Mouse (Mus musculus): ENCODE data around the gene Myom1. TPM values are rescaled to one million over a fixed set of nuclear protein-coding genes. Genes with fewer than 3 reads are reported as not detected.

The Myom1 gene
- polyA plus RNA-seq, 1 experiment from 2014 or later, result 5.7 TPM

- Histone ChIP-seq H3K4me3 (ENCODE audit: low read depth, low read length) (no peak overlapping the region), H3K27ac (ENCODE audit: low read depth) (no peak overlapping the region), H3K36me3 (ENCODE audit: insufficient read depth) (no peaks in the 10 kb centered on the region), H3K9me3 (ENCODE audit: low read depth, low read length) (no peaks in the 10 kb centered on the region), H3K4me2 (no peak overlapping the region), H3K9ac (no peak overlapping the region), H3K4me1 (ENCODE audit: insufficient read depth) (no peaks in the 10 kb centered on the region), H3K27me3 (ENCODE audit: insufficient read depth, low read length) (no peaks in the 10 kb centered on the region)
- 92% methylated on average over 1 of the region's 1 CpGs for WGBS
- DNase-seq, result no peak
- no peak for TF ChIP-seq CTCF (IDR thresholded peaks at IDR 0.05; ENCODE audit: low read depth)
- no peak for ATAC-seq (ENCODE audit: insufficient read depth)
These were observed 143.0 kb downstream of the Myom1 start for GRCm38 (mm10) chr17:71145248-71145961.

GRCm38 (mm10) chr17:71153356-71153755, 150.9 kb downstream of the Myom1 start:
- TF ChIP-seq CTCF (IDR thresholded peaks at IDR 0.05; ENCODE audit: low read depth), result no peak
- no peak for DNase-seq

GRCm38 (mm10) chr17:71155271-71155670, 152.8 kb downstream of the Myom1 start:
- no peaks in the 10 kb centered on the region for H3K36me3 ChIP-seq (ENCODE audit: insufficient read depth)
- H3K4me2 ChIP-seq, result no peak overlapping the region
- H3K9ac ChIP-seq, result no peak overlapping the region
- no peaks in the 10 kb centered on the region for H3K9me3 ChIP-seq (ENCODE audit: low read depth, low read length)
- 50% methylated on average over 1 of the region's 1 CpGs for WGBS
- H3K4me1 ChIP-seq (ENCODE audit: insufficient read depth), result 0 out of 2 replicates have a peak, but pooled peaks cover 5% of the 10 kb centered on the region
- DNase-seq (no peak), ATAC-seq (ENCODE audit: insufficient read depth) (no peak)
- no peak for TF ChIP-seq CTCF (IDR thresholded peaks at IDR 0.05; ENCODE audit: low read depth)
- H3K27me3 ChIP-seq (ENCODE audit: insufficient read depth, low read length), result no peaks in the 10 kb centered on the region
- H3K4me3 ChIP-seq (ENCODE audit: low read depth, low read length), result no peak overlapping the region
- no peak overlapping the region for H3K27ac ChIP-seq (ENCODE audit: low read depth)

More at GRCm38 (mm10) chr17:71153356-71153755, 150.9 kb downstream of the Myom1 start:
- Histone ChIP-seq H3K9ac (no peak overlapping the region), H3K4me3 (ENCODE audit: low read depth, low read length) (no peak overlapping the region), H3K9me3 (ENCODE audit: low read depth, low read length) (no peaks in the 10 kb centered on the region), H3K27me3 (ENCODE audit: insufficient read depth, low read length) (no peaks in the 10 kb centered on the region), H3K27ac (ENCODE audit: low read depth) (peak overlapping the region; percentile 63; the same call in 1 of the 2 replicates), H3K4me2 (no peak overlapping the region), H3K36me3 (ENCODE audit: insufficient read depth) (no peaks in the 10 kb centered on the region), H3K4me1 (ENCODE audit: insufficient read depth) (0 out of 2 replicates have a peak, but pooled peaks cover 5% of the 10 kb centered on the region)
- 26% methylated on average over 4 of the region's 4 CpGs for WGBS
- peak; percentile 47; the same call in 1 of the 2 replicates for ATAC-seq (ENCODE audit: insufficient read depth)

GRCm38 (mm10) chr17:71159152-71159567, 156.7 kb downstream of the Myom1 start:
- no peaks in the 10 kb centered on the region for H3K36me3 ChIP-seq (ENCODE audit: insufficient read depth)
- WGBS, result 13% methylated on average over 4 of the region's 4 CpGs
- no peak overlapping the region for H3K9ac ChIP-seq
- ATAC-seq (ENCODE audit: insufficient read depth), result peak; percentile 95
- H3K9me3 ChIP-seq (ENCODE audit: low read depth, low read length), result no peaks in the 10 kb centered on the region
- no peak overlapping the region for H3K4me3 ChIP-seq (ENCODE audit: low read depth, low read length)
- H3K27ac ChIP-seq (ENCODE audit: low read depth), result peak overlapping the region; percentile 85
- H3K4me1 ChIP-seq (ENCODE audit: insufficient read depth), result 0 out of 2 replicates have a peak, but pooled peaks cover 8% of the 10 kb centered on the region
- peak; percentile 84 for DNase-seq
- H3K4me2 ChIP-seq, result no peak overlapping the region
- no peaks in the 10 kb centered on the region for H3K27me3 ChIP-seq (ENCODE audit: insufficient read depth, low read length)
- TF ChIP-seq CTCF (IDR thresholded peaks at IDR 0.05; ENCODE audit: low read depth), result no peak

- H3K4me1 ChIP-seq (ENCODE audit: insufficient read depth), result 0 out of 2 replicates have a peak, but pooled peaks cover 6% of the 10 kb centered on the region
- H3K27me3 ChIP-seq (ENCODE audit: insufficient read depth, low read length), result no peaks in the 10 kb centered on the region
- H3K4me2 ChIP-seq, result 0 out of 2 replicates have a peak overlapping the region, but pooled peaks have one; percentile 14
- 0 out of 2 replicates have a peak, but pooled peaks have one; percentile 1 for ATAC-seq (ENCODE audit: insufficient read depth)
- no peak overlapping the region for H3K4me3 ChIP-seq (ENCODE audit: low read depth, low read length)
- H3K9me3 ChIP-seq (ENCODE audit: low read depth, low read length), result no peaks in the 10 kb centered on the region
- no peaks in the 10 kb centered on the region for H3K36me3 ChIP-seq (ENCODE audit: insufficient read depth)
- TF ChIP-seq CTCF (IDR thresholded peaks at IDR 0.05; ENCODE audit: low read depth), result no peak
- no peak for DNase-seq
- 56% methylated on average over 8 of the region's 8 CpGs for WGBS
- H3K9ac ChIP-seq, result no peak overlapping the region
- peak overlapping the region; percentile 85 for H3K27ac ChIP-seq (ENCODE audit: low read depth)
These were observed 157.3 kb downstream of the Myom1 start for GRCm38 (mm10) chr17:71159720-71160119.

GRCm38 (mm10) chr17:71160244-71160995, 158.0 kb downstream of the Myom1 start:
- TF ChIP-seq CTCF (IDR thresholded peaks at IDR 0.05; ENCODE audit: low read depth), result no peak
- Histone ChIP-seq H3K9me3 (ENCODE audit: low read depth, low read length) (no peaks in the 10 kb centered on the region), H3K9ac (no peak overlapping the region), H3K4me1 (ENCODE audit: insufficient read depth) (0 out of 2 replicates have a peak, but pooled peaks cover 4% of the 10 kb centered on the region), H3K27ac (ENCODE audit: low read depth) (peak overlapping the region; percentile 85), H3K4me2 (no peak overlapping the region), H3K36me3 (ENCODE audit: insufficient read depth) (no peaks in the 10 kb centered on the region), H3K27me3 (ENCODE audit: insufficient read depth, low read length) (no peaks in the 10 kb centered on the region), H3K4me3 (ENCODE audit: low read depth, low read length) (no peak overlapping the region)
- DNase-seq (no peak), ATAC-seq (ENCODE audit: insufficient read depth) (no peak)
- 85% methylated on average over 8 of the region's 8 CpGs for WGBS

GRCm38 (mm10) chr17:71164991-71165390, 162.6 kb downstream of the Myom1 start:
- 65% methylated on average over 6 of the region's 6 CpGs for WGBS
- TF ChIP-seq CTCF (IDR thresholded peaks at IDR 0.05; ENCODE audit: low read depth), result no peak
- Histone ChIP-seq H3K4me3 (ENCODE audit: low read depth, low read length) (no peak overlapping the region), H3K4me1 (ENCODE audit: insufficient read depth) (0 out of 2 replicates have a peak, but pooled peaks cover 4% of the 10 kb centered on the region), H3K4me2 (no peak overlapping the region), H3K9me3 (ENCODE audit: low read depth, low read length) (no peaks in the 10 kb centered on the region), H3K36me3 (ENCODE audit: insufficient read depth) (no peaks in the 10 kb centered on the region), H3K27me3 (ENCODE audit: insufficient read depth, low read length) (no peaks in the 10 kb centered on the region), H3K9ac (no peak overlapping the region), H3K27ac (ENCODE audit: low read depth) (no peak overlapping the region)
- peak; percentile 23 for DNase-seq
- ATAC-seq (ENCODE audit: insufficient read depth), result no peak

All from lung, embryonic 14.5 days (tissue).